Mouse (Mus musculus): ENCODE results near the gene Arhgap23.

Gene Arhgap23

DNA sequence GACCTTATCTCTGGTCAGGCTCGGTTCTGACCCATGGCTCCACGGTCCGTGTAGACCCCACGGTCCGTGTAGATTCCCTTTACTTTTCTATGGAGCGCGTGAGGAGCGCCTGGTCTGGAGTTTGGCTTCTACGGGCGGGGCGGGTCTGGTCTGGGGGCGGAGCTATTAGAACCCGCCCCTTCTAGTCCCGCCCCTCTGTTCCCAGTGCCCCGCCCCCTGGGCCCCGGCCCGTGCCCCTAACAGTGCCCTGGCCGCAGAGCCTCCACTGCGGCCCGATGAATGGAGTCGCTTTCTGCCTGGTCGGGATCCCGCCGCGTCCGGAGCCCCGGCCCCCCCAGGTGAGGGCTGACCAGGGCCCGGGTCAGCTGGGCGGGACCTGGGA lies at the start of gene Arhgap23:
Gene Arhgap23, plus strand, starts transcription at position 204 of the 382 bp plus-strand sequence.
- no peak for DNase-seq

DNA sequence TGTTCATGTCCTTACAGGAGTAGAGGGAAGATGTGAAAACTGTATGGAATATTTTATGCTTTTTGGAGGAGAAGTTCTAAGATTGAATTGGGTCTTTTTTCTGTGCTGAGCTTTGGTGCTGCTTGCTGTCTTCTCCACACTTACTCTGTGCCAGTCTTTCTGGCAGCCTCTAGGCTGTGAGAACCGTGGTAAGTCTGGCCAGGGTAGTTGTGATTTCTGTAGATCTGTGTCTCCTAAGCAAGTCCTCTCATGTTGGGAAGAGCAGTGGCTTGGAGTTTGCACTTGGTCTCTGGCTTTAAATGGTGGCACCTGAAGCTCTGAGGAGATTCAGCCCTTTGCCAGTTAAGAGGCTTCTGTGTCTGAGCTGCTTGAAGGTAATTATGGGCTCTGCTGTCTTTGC lies 49.8 kb upstream of the Arhgap23 start:
- no peak for DNase-seq

DNA sequence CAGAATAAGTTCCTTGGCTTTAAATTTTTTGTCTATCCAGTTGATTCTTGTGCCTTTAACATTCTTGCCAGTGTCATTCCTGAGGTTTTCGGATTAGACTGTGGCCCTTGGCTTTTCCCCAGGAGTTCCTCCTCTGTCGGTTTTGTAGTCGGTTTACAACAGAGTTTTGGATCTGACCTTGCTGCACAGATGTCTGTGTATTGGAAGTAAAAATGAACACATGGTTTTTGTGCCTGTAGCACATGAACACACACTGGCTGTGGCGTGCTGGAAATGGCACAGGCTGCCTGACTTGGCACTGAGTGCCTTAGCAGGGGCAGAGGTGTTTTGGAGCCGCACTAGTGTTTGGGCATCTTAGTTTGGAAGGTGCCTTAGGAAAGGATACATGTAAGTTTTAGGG lies 46.8 kb upstream of the Arhgap23 start:
- peak; percentile 53 for DNase-seq

DNA sequence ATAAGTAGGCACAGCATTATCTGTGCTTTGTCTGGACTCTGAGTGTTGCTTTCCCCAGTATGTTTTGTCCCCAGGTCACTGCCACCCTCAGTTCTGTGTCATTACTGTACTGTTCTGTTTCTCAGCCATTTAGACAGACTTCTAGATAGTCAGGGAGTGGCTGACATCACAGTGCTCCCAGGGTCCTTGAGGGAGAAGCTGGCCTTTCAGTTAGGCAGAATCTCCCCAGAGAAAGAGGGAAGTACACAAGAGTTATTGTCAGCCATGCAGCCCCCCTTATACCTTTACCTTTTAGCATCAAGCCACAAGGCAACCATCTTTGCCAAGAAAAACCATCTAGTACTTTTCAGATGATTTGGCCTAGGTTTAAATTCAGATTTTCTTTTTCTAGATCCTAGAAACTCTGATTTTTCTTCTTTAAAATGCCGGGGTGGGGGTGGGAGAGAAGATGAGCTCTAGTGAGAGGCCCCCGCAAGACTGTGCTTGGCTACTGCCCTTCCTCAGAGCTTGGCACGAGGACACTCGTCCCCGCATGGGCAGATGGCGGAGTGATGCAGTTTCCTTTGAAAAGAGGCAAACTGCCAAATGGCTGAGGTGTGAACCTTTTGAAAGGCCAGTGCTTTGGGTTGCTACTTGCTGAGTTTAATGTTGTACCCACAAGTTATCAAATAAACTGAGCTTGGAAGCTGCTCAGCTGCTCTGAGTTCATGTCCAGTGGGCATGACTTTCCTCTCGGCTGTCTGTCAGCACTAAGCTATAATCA lies 44.8 kb upstream of the Arhgap23 start:
- DNase-seq, result peak; percentile 91

DNA sequence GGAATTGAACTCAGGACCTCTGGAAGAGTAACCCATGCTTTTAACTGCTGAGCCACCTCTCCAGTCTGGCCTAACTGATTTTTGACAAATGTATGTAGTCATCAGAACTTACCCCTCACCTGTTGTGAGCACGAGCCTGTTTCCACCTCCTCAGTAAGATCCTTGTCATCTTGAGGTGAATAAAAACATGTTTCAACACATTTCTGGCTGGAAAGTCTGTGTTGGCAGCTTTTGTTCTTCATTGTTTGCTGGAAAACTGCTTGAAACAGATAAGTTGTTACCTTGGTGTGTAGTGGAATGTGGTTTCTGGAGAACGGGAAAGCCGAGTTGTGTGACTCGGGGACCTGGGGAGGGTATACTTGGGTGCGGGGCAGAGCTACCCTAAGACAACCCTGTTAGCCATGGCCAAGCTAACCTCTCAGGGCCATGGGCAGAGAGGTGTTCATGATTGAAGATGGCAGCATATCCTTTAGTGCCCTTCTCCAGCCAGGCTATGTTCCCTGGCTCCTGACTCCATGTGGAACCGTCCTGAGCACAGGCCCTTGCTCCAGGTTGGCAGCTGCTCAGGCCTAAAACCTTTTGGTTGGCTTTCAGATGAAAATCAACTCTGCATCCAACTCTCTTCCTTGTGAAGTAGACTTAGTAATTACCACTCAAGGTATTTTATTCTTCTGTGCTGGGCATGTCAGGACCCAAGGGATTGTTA lies 43.0 kb upstream of the Arhgap23 start:
- DNase-seq, result peak; percentile 53

DNA sequence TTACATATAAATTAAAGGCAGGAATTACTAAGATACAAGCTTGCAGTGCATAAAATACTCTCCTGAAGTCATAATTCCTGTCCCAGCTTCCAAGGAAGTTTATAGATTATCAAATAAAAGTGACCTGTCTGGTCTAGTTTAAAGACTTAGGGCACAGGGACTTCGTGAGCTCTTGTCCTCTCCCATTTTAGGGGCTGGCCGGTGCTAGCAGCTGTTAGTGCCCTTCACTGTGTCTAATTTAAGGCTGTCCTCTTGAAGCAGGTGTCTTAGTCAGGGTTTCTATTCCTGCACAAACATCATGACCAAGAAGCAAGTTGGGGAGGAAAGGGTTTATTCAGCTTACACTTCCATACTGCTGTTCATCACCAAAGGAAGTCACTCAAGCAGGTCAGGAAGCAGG lies 41.9 kb upstream of the Arhgap23 start:
- DNase-seq, result no peak

DNA sequence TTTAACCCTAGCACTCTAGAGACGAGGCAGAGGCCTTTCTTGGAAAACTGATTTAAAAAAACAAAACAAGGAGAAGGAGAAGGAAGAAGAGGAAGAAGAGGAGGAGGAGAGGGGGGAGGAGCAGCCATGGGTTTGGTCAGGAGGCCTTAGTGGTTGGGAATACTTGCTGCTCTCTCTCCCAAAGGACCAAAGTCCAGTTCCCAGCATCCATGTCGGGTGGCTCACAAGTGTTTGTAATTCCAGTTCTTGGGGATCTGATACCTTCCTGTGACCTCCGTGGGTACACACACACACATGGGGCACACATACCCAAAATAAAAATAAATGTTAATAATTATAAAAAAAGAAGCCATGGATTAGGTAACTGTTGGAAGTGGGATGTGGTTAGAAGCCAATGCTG lies 35.3 kb upstream of the Arhgap23 start:
- no peak for DNase-seq

DNA sequence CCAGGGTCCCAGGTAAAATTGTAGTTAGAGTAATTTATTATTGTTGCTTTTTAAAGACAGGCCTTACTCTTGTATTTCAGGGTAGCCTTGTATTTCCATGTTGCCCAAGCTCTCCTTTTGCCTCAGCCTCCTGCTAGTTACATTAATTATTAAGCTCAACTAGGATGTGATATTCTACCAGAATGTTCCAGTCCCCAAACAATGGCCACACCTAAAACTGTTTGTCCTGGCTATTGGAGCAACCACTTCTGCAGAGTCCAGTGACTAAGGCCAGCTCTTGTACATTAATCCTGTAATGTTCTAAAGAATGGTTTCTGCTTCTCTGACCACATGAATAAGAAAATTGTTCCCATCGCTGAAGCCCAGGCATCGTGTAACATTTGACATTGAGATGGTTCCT lies 32.3 kb upstream of the Arhgap23 start:
- no peak for DNase-seq

DNA sequence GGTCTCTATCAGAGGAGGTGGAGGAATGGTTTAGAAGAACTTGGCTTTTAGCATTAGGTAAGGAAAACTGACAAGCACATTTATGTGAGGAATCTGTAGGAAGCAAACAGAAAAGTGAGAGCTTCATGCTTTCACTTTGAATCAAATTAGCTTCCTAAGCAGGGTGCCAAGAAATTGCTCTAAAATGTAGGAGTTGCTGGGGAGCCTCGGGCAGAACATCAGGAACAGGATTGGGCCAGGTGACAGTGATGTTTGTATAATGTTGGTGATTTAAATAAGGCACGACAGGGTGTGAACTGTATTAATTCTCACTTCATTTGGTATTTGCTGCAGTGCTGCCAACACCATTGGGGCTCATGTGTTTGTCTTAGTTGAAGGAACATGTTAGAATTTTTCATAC lies 31.6 kb upstream of the Arhgap23 start:
- no peak for DNase-seq

DNA sequence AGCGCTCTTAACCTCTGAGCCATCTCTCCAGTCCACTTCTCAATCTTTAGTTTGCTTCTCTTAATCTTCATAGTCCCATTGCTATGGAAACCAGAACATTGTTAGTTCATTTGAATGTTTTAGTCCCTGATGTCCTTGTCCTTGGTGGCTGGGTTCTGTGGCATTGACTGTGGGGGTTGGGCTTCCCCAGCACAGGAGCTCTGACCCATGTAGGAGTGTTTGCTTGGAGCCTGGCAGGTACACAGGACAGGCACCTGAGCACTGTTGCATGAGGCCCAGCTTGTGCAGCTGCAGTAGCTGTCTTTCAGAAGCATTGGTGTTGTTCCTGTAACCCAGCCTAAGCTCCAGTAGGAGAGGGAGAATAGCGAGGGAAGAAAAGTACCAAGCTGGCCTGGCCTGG lies 27.5 kb upstream of the Arhgap23 start:
- DNase-seq, result no peak

DNA sequence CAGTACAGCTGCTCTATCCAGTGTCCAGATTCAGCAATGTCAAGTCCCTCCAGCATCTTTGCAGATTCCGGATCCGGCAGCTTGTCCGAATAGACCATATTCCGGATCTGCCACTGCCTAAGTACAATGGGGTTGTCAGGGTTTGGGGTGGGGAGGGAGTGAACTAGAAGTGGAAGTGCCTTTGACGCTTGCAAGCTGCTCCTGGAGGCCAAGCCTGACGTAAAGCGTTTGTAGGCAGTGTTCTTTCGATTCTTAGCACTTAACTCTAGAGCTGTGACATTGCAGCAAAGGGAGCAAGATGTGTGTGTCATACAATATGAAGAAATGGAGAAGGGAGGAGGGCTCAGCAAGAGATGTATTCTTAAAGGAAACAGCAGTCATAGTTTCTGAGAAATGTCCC lies 26.2 kb upstream of the Arhgap23 start:
- no peak for DNase-seq

DNA sequence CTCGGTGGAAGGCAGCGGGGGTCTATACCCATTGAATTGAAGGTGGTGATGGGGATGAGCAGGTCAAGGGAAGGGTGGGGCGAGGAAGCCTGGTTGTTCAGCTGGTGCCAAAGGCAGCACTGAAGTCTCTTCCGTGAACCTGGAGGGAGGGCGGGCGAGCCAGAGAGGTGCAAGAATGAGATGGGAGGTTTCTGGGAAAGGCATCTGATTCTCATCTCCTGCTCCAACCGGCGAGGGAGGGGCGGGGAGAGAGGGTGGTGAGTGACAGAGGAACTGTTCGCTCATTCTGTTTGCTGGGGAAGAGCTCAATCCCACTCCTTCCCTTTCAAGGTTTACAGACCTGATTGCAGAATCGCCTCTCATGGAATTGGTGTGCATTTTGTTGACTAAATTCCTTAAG lies 21.7 kb upstream of the Arhgap23 start:
- no peak for DNase-seq

DNA sequence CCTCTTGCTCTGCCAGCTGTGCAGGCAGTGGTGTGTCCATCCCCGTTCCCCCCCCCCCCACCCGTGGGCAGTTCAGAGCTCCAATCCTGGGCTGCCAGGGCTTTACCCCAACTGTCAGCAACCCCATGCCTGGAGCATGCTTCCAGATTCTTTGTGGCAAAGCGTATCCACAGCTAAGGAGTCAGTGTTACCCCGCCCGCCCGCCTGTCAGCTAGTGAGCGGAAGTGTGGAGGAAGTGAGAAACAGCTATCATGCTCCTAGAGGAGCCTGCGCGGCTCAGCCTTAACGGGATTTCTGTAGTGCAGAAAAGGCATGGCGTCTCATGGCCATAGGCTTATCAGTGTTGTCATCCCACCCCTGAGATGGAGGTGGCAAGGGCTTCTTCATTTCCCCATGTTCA lies 21.2 kb upstream of the Arhgap23 start:
- no peak for DNase-seq

DNA sequence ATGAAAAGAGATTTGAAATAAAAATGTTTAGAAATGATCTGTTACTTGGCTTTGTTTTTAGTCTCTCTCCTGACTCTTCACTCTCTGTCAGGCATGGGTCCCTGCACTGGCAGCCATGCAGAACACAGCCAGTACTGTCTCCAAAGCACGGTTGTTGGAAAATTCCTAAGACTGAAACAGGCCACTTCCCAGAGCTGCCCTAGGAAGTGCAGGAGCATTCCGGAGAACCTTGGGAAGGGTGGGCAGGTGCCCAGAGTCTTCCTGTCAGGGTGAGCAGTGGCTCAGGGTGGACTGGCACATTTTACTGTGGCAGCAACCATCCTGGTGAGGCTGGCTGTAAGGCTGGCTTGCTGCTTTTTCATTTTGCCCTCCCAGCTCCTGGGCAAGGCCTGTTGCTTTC lies 16.8 kb upstream of the Arhgap23 start:
- DNase-seq, result no peak

DNA sequence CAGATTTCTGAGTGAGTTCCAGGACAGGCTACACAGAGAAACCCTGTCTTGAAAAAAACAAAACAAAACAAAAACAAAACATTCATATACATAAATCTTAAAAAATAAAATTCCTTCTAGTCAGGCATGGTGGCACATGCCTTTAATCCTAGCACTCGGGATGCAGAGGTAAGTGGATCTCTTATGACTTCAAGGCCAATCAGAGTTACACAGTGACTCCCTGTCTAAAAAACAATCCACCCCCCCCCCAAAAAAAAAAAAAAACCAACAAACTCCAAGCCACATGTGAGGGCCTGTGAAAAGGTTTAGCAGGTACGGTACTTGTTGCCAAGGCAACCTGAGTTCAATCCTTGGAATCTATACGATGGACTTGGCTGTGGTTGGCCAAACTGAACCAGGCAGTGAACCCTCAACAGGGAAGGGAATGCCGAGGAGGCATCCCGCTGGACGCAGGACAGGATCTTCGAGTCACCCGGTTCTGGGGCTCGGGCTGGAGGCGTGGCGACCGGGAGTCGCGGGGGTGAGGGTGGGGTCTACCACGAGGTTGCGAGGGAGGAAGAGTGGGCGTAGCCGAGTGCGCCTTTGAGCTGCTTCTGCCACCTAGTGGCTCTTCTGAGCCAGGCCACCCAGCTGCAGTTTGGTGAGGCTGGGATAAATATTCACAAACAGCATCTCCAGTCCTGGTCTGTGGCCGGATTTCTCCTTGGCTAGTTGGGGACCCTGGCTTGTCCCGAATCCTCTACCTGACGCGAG lies 15.2 kb upstream of the Arhgap23 start:
- peak; percentile 84 for DNase-seq

DNA sequence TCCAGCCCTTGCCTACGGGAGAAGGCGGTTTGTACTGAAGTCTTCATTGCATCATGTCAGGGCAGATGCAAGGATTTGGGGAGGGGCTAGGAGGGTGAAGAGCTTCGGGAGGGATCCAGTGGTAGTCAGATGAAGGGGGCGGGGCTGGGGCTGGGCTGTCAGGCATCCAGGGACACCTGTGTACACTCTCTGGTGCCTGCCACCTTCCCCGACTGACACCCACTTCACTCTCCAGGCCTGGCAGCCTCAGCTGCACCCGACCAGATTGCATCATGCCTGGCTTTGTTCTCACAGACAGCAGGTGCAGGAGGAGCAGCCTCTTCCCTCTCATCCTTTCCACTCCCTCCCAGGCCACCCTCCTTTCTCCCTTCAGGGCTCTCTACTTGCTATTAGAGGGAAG lies 14.3 kb upstream of the Arhgap23 start:
- DNase-seq, result peak; percentile 74

DNA sequence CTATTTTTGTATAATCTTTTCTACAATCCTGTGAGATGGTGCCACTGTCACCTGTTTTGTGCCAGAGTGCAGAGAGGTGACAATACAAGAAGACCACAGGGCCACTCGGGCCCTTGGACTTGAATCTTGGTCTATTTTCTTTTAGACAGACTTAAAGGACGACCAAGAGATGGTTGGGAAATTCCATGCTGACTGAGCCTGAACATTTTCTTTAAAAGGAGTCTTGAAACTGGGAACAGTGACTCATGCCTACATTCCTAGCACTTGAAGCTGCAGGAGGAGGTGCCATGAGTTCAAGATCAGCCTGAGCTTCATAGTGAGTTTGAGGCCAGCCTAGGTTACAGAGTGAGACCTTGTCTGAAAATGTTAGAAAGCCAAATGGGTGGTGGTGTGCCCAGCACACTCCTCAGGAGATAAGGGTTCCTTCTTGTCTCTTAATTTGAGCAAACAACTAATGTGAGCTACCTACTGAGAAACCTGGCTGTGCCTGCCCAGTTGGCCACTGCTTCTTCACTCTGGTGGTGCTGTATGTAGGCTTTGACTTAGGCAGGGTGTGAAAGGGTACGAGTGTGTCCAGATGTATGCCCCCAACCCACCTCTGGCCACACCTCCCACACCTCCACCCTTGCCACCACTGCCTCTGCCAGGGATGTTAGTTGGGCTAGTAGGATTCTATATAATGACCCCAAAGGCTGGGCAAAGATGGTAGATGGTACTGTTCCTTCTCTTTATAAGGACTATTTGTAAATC lies 13.5 kb upstream of the Arhgap23 start:
- DNase-seq, result no peak

DNA sequence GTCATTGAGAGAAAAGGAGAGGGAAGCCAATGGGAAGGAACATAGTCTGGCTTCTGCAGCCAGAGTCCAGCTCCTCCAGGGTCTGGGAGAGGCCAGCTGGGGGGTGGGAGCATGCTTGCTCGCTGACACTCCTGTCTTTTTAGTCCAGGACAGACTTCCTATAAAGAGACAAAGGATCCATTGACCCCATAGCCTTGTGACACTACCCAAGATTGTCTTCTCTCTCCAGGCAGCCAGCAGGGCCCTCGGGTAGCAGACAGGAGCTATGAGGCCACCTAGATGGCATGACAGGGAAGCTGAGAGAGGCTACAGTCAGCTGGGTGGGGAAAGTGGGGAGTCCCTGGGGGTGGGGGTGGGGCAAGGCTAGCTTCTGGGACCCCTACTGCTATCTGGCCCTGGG lies 12.6 kb upstream of the Arhgap23 start:
- DNase-seq, result no peak

DNA sequence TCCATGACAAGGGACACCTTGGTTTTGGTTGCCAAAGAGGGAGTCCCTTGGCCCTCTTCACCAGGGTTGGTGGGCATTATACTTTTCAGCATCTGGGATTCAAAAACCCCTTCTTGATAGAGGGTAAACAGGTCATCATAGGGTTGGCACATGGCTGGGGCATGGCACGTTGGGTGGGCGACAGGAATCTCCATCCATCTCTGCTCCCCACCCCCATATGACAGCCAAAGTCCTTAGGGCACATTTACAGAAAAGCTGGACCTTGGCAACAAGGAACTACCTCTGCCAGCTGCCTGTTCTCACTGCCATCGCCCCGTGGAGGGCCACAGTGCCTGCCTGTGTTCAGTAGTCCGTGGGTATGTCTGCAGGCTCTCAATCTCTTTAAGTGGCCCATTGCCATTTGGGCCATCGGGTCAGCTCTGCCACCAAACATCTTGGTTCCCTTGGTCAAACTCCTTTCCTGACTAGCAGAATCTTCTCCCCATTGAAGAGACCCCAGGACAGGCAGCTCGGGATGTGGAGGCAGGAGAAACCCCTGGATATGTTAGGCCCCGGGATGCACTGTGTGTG lies 11.6 kb upstream of the Arhgap23 start:
- peak; percentile 37 for DNase-seq

DNA sequence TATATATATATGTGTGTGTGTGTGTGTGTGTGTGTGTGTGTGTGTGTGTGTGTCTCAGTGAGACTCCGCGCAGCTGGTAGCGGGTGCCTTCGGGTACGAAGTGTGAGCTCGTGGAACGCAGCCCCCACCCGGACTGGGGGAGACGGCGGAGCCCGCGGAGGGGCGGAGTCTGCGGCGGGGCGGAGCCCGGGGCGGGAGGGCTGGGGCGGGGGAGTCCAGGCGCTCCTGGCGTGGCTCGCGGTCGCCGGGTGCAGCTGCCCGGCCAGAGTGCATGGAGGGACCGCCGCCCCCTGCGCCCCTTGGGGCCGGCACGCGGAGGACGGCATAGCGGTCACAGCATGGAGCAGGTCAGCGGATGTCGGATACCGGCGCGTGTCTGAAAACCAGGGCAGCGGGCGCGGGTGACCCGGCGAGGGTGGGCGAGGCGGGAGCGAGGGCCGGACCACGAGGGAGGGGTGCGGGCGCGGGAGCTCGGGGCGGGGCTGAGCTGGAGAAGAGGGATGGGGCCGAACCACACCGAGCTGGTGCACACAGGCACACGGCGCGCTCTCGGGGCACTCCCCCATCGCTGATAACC lies 11.1 kb upstream of the Arhgap23 start:
- DNase-seq, result peak; percentile 56

DNA sequence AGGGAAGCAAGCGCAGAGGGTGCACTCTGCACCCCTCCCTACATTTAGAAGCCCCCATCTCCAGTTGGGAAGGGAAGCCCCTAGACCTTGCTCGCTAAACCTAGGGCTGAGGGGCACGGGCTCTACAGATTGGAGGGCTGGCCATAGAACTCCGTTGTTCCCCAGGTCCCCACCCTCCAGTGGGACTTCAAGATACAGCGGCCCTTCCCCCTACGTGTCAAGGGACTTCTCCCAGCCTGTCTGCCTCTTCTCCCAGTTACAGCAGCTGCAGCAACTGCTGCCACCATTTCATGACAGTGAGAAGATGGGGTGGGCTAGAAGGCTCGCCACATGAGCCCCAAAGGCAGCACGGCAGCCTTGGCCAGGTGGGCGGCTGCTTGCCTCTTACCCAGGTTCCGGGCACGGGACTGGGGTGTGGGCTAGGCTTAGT lies 10.6 kb upstream of the Arhgap23 start:
- no peak for DNase-seq
